Mouse (Mus musculus): Measurements from ENCODE around the gene Fstl5. TPM values are rescaled to one million over a fixed set of nuclear protein-coding genes. Genes with fewer than 3 reads are reported as not detected.

Gene Fstl5
- total and polyA plus RNA-seq, 2 experiments from 2014 or later, result 46.2 to 60.9 TPM

GRCm38 (mm10) chr3:76301026-76301773 is 227.1 kb downstream of the Fstl5 start:
- H3K9me3 ChIP-seq (ENCODE audit: low read length), result no peaks in the 10 kb centered on the region
- H3K36me3 ChIP-seq (ENCODE audit: insufficient read depth, low read length), result no peaks in the 10 kb centered on the region
- H3K9ac ChIP-seq (replicated peaks; ENCODE audit: low read length, poor library complexity, severe bottlenecking), result no peak overlapping the region
- no peaks in the 10 kb centered on the region for H3K27me3 ChIP-seq (ENCODE audit: insufficient read depth, low read length)
- no peak for DNase-seq (ENCODE audit: low spot score)
- ATAC-seq (ENCODE audit: low FRiP score), result no peak
- 87% methylated on average over 2 of the region's 2 CpGs for WGBS
- H3K4me1 ChIP-seq (ENCODE audit: insufficient read depth, low read length), result no peaks in the 10 kb centered on the region
- H3K27ac ChIP-seq (ENCODE audit: low read depth, low read length), result no peak overlapping the region
- H3K4me3 ChIP-seq (ENCODE audit: low read depth, low read length), result no peak overlapping the region
- TF ChIP-seq CTCF (IDR thresholded peaks at IDR 0.05), result no peak
- H3K4me2 ChIP-seq (ENCODE audit: low read depth, low read length, poor library complexity, severe bottlenecking), result no peak overlapping the region

GRCm38 (mm10) chr3:76316991-76317390 is 242.9 kb downstream of the Fstl5 start:
- ATAC-seq (ENCODE audit: low FRiP score), result no peak
- no peaks in the 10 kb centered on the region for H3K9me3 ChIP-seq (ENCODE audit: low read length)
- no peak for TF ChIP-seq CTCF (IDR thresholded peaks at IDR 0.05)

GRCm38 (mm10) chr3:76319531-76319930 is 245.5 kb downstream of the Fstl5 start:
- DNase-seq (ENCODE audit: low spot score) (no peak), ATAC-seq (ENCODE audit: low FRiP score) (no peak)
- TF ChIP-seq CTCF (IDR thresholded peaks at IDR 0.05), result no peak
- H3K9me3 ChIP-seq (ENCODE audit: low read length), result no peaks in the 10 kb centered on the region
- H3K4me1 ChIP-seq (ENCODE audit: insufficient read depth, low read length), result no peaks in the 10 kb centered on the region
- 88% methylated on average over 4 of the region's 4 CpGs for WGBS
- no peak overlapping the region for H3K4me2 ChIP-seq (ENCODE audit: low read depth, low read length, poor library complexity, severe bottlenecking)
- H3K27ac ChIP-seq (ENCODE audit: low read depth, low read length), result no peak overlapping the region
- no peak overlapping the region for H3K4me3 ChIP-seq (ENCODE audit: low read depth, low read length)
- H3K9ac ChIP-seq (replicated peaks; ENCODE audit: low read length, poor library complexity, severe bottlenecking), result no peak overlapping the region
- H3K36me3 ChIP-seq (ENCODE audit: insufficient read depth, low read length), result no peaks in the 10 kb centered on the region
- H3K27me3 ChIP-seq (ENCODE audit: insufficient read depth, low read length), result no peaks in the 10 kb centered on the region

More at GRCm38 (mm10) chr3:76316991-76317390, 242.9 kb downstream of the Fstl5 start:
- Histone ChIP-seq H3K9ac (replicated peaks; ENCODE audit: low read length, poor library complexity, severe bottlenecking) (no peak overlapping the region), H3K27ac (ENCODE audit: low read depth, low read length) (no peak overlapping the region), H3K4me1 (ENCODE audit: insufficient read depth, low read length) (no peaks in the 10 kb centered on the region), H3K27me3 (ENCODE audit: insufficient read depth, low read length) (no peaks in the 10 kb centered on the region), H3K36me3 (ENCODE audit: insufficient read depth, low read length) (no peaks in the 10 kb centered on the region), H3K4me2 (ENCODE audit: low read depth, low read length, poor library complexity, severe bottlenecking) (no peak overlapping the region), H3K4me3 (ENCODE audit: low read depth, low read length) (no peak overlapping the region)
- DNase-seq (ENCODE audit: low spot score), result no peak
- 91% methylated on average over 3 of the region's 3 CpGs for WGBS

GRCm38 (mm10) chr3:76322431-76322830 is 248.4 kb downstream of the Fstl5 start:
- Histone ChIP-seq H3K9me3 (ENCODE audit: low read length) (no peaks in the 10 kb centered on the region), H3K36me3 (ENCODE audit: insufficient read depth, low read length) (no peaks in the 10 kb centered on the region), H3K4me1 (ENCODE audit: insufficient read depth, low read length) (no peaks in the 10 kb centered on the region), H3K27me3 (ENCODE audit: insufficient read depth, low read length) (no peaks in the 10 kb centered on the region), H3K4me3 (ENCODE audit: low read depth, low read length) (no peak overlapping the region), H3K9ac (replicated peaks; ENCODE audit: low read length, poor library complexity, severe bottlenecking) (no peak overlapping the region), H3K4me2 (ENCODE audit: low read depth, low read length, poor library complexity, severe bottlenecking) (no peak overlapping the region), H3K27ac (ENCODE audit: low read depth, low read length) (no peak overlapping the region)
- 91% methylated on average over 1 of the region's 1 CpGs for WGBS
- no peak for TF ChIP-seq CTCF (IDR thresholded peaks at IDR 0.05)
- no peak for ATAC-seq (ENCODE audit: low FRiP score)
- DNase-seq (ENCODE audit: low spot score), result no peak

- Histone ChIP-seq H3K9ac (replicated peaks; ENCODE audit: low read length, poor library complexity, severe bottlenecking) (no peak overlapping the region), H3K36me3 (ENCODE audit: insufficient read depth, low read length) (no peaks in the 10 kb centered on the region), H3K27me3 (ENCODE audit: insufficient read depth, low read length) (no peaks in the 10 kb centered on the region), H3K4me2 (ENCODE audit: low read depth, low read length, poor library complexity, severe bottlenecking) (no peak overlapping the region), H3K9me3 (ENCODE audit: low read length) (no peaks in the 10 kb centered on the region), H3K4me1 (ENCODE audit: insufficient read depth, low read length) (no peaks in the 10 kb centered on the region), H3K27ac (ENCODE audit: low read depth, low read length) (no peak overlapping the region), H3K4me3 (ENCODE audit: low read depth, low read length) (no peak overlapping the region)
- DNase-seq (ENCODE audit: low spot score), result no peak
- WGBS, result 85% methylated on average over 4 of the region's 4 CpGs
- no peak for ATAC-seq (ENCODE audit: low FRiP score)
- no peak for TF ChIP-seq CTCF (IDR thresholded peaks at IDR 0.05)
Measured at GRCm38 (mm10) chr3:76336922-76337321, 262.9 kb downstream of the Fstl5 start.

- Histone ChIP-seq H3K27me3 (ENCODE audit: insufficient read depth, low read length) (no peaks in the 10 kb centered on the region), H3K36me3 (ENCODE audit: insufficient read depth, low read length) (no peaks in the 10 kb centered on the region), H3K27ac (ENCODE audit: low read depth, low read length) (no peak overlapping the region), H3K9me3 (ENCODE audit: low read length) (no peaks in the 10 kb centered on the region), H3K4me2 (ENCODE audit: low read depth, low read length, poor library complexity, severe bottlenecking) (no peak overlapping the region), H3K4me1 (ENCODE audit: insufficient read depth, low read length) (no peaks in the 10 kb centered on the region), H3K4me3 (ENCODE audit: low read depth, low read length) (no peak overlapping the region), H3K9ac (replicated peaks; ENCODE audit: low read length, poor library complexity, severe bottlenecking) (no peak overlapping the region)
- TF ChIP-seq CTCF (IDR thresholded peaks at IDR 0.05), result no peak
- ATAC-seq (ENCODE audit: low FRiP score) (no peak), DNase-seq (ENCODE audit: low spot score) (no peak)
Measured at GRCm38 (mm10) chr3:76367000-76367399, 292.9 kb downstream of the Fstl5 start.

All from midbrain, postnatal 0 days (tissue).